In the genomic region with DNA sequence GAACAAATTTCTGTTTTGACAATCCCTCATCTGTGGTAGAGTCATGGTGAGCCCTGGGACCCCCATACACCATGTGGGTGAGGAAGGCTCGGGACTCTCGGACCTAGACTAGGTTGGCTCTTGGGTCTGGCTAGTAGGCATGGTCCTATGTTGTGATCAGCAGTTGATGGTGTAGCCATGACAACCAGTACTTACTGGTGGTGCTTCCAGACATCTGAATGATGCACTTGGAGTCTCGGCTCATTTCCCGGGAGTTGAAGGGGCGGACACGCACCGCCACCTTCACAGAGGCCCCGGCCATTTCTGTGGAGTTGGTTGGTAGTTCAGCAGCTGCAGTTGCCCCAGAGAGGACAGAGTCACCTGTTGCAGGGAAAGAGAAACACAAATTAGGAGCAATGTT, we compare ENCODE assay signal across 28 mouse cellular contexts. TPM values are rescaled to one million over a fixed set of nuclear protein-coding genes. Genes with fewer than 3 reads are reported as not detected.
"Had no signal": no experiment of that assay in that cellular context is flagged by ENCODE, and none has a peak within 500 bp of the region (broad histone marks: within the 10 kb centered on the region; RNA-seq: fewer than 3 reads in every experiment).

No protein-coding gene starts in this region.

- H3K9ac ChIP-seq: limb, embryonic 13.5 days; liver, embryonic 12.5 days; liver, embryonic 15.5 days; lung, embryonic 15.5 days; midbrain, embryonic 13.5 days; neural tube, embryonic 13.5 days; stomach, embryonic 15.5 days had no signal

- H3K4me1 ChIP-seq: liver, embryonic 12.5 days; liver, embryonic 15.5 days; megakaryocyte, embryonic 14.5 days; stomach, embryonic 15.5 days had no signal

- H3K9me3 ChIP-seq: limb, embryonic 10.5 days; limb, embryonic 13.5 days; liver, embryonic 12.5 days; liver, embryonic 15.5 days; lung, embryonic 15.5 days; megakaryocyte, embryonic 14.5 days; midbrain, embryonic 10.5 days; midbrain, embryonic 13.5 days; neural tube, embryonic 13.5 days; stomach, embryonic 15.5 days had no signal

- H3K4me2 ChIP-seq: limb, embryonic 13.5 days; liver, embryonic 12.5 days; liver, embryonic 15.5 days; lung, embryonic 15.5 days; midbrain, embryonic 13.5 days; neural tube, embryonic 13.5 days; stomach, embryonic 15.5 days had no signal

- ATAC-seq: intestine, postnatal 0 days; liver, embryonic 12.5 days; midbrain, embryonic 13.5 days; midbrain, embryonic 16.5 days had no signal

- DNase-seq: kidney, postnatal 14 days; layer of hippocampus, adult 9-11 months; liver; lung, adult 18-20 months; lung, postnatal 10 days; lung, postnatal 36 days; retina, postnatal 1 day; right cerebral cortex, postnatal 25 days; spleen, adult 18-20 months; thymus, postnatal 25 days had no signal

- H3K4me3 ChIP-seq: limb, embryonic 10.5 days; limb, embryonic 13.5 days; liver, embryonic 12.5 days; liver, embryonic 15.5 days; lung, embryonic 15.5 days; megakaryocyte, embryonic 14.5 days; midbrain, embryonic 10.5 days; midbrain, embryonic 13.5 days; myocyte; neural tube, embryonic 13.5 days; stomach, embryonic 15.5 days had no signal

- H3K27ac ChIP-seq: limb, embryonic 10.5 days; limb, embryonic 13.5 days; liver, embryonic 12.5 days; liver, embryonic 15.5 days; lung, embryonic 15.5 days; midbrain, embryonic 10.5 days; midbrain, embryonic 13.5 days; neural tube, embryonic 13.5 days; stomach, embryonic 15.5 days had no signal

- H3K27me3 ChIP-seq: limb, embryonic 13.5 days; liver, embryonic 12.5 days; liver, embryonic 15.5 days; lung, embryonic 15.5 days; midbrain, embryonic 13.5 days; neural tube, embryonic 13.5 days; stomach, embryonic 15.5 days had no signal

- H3K36me3 ChIP-seq: limb, embryonic 10.5 days; liver, embryonic 12.5 days; liver, embryonic 15.5 days; lung, embryonic 15.5 days; stomach, embryonic 15.5 days had no signal

RNA-seq across cellular contexts. Expression of a gene that starts 19.6 kb away (rescaled TPM):
- total RNA-seq: monocyte, adult 5-6 weeks; neutrophil, adult 5-6 weeks had no signal

RNA-seq across cellular contexts. Expression of a gene that starts 52.9 kb away (rescaled TPM):
- total RNA-seq: layer of hippocampus, postnatal 25 days; left cerebral cortex, adult 18-20 months; left cerebral cortex, postnatal 25 days; monocyte, adult 5-6 weeks; neutrophil, adult 5-6 weeks had no signal
- polyA plus RNA-seq: limb, embryonic 13.5 days; lung, embryonic 15.5 days; midbrain, embryonic 10.5 days; midbrain, embryonic 13.5 days; midbrain, embryonic 16.5 days; myocyte; neural tube, embryonic 13.5 days had no signal
